Mouse (Mus musculus) liver, embryonic 18 days (tissue): ENCODE data around the gene Smo. TPM values are rescaled to one million over a fixed set of nuclear protein-coding genes. Genes with fewer than 3 reads are reported as not detected.

ENCODE experiments used
- polyA plus RNA-seq: library from polyadenylated mRNA; depleted of rRNA; stranded (reverse); fragments of >200 nt; gene quantifications from 2 replicates; pipeline ENCODE4 v1.2.3, GENCODE M21; 2012; rRNA removed

The Smo gene
- polyA plus RNA-seq = 5.4 and 5.8 TPM in 2 replicates

GRCm38 (mm10) chr6:29735336-29735688 lies at the start of gene Smo:
TSS of gene Smo (plus strand) at chr6:29735503.

DNA sequence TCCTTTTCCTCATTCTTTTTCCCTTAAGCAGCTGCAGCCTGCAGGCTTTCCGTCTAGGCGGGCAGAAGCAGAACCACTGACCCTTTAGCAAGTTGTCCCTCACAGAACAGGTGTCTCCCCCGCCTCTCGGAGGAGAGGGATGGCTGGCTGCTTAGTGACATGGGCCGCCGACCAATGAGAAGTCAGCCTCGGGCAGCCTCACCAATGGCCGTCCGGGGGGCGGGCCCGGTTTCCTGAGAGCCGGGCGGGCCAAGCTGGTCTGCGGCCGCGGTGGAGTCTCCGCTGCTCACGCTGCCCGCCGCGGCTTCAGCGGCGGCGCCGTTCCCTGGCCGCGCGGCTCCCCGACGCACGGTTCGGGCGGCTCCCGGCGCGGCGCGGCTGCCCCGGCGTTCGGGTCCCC lies 41.4 kb upstream of the Smo start, which contains the start of gene Tspan33:
TSS of gene Tspan33 (plus strand) at position 270 of the 400 bp plus-strand sequence.

GRCm38 (mm10) chr6:29767813-29768660 lies 32.7 kb downstream of the Smo start, which contains the start of gene Ahcyl2:
TSS of gene Ahcyl2 (plus strand) at chr6:29768011.

Other genes starting within 250 kb of the Smo start
- 2.2 and 2.5 TPM in 2 replicates for gene Kcp, start 227.6 kb upstream of the Smo start, polyA plus RNA-seq
- gene Irf5, start 208.9 kb upstream of the Smo start, polyA plus RNA-seq = 9.3 and 10.0 TPM in 2 replicates
- gene Tnpo3, start 125.6 kb upstream of the Smo start, polyA plus RNA-seq = 20.1 and 21.2 TPM in 2 replicates
- gene Tspan33, start 41.3 kb upstream of the Smo start, polyA plus RNA-seq = 52.2 and 53.1 TPM in 2 replicates
- gene Ahcyl2, start 32.5 kb downstream of the Smo start, polyA plus RNA-seq = 3.4 and 3.8 TPM in 2 replicates
- gene Strip2, start 181.5 kb downstream of the Smo start, polyA plus RNA-seq = 0.17 and 0.20 TPM in 2 replicates